Mouse (Mus musculus) yolk sac, embryonic 10.5 days (tissue): ENCODE data around the gene Kmo.

Experiments used
- DNase-seq: peaks from one replicate; pipeline ENCODE4 v3.0.0-alpha.2; 2017; ENCODE audit warnings: low spot score

Gene Kmo

GRCm38 (mm10) chr1:175619814-175620431 is at the start of gene Kmo:
Gene Kmo, plus strand, starts transcription at chr1:175620381.
- DNase-seq = no peak

- no peak for DNase-seq
These were observed 46.1 kb upstream of the Kmo start for GRCm38 (mm10) chr1:175574129-175574528.

- no peak for DNase-seq
These were observed 41.6 kb upstream of the Kmo start for GRCm38 (mm10) chr1:175578425-175579096.

GRCm38 (mm10) chr1:175579598-175580235 is 40.5 kb upstream of the Kmo start:
- DNase-seq = no peak

- DNase-seq = no peak
These were observed 39.8 kb upstream of the Kmo start for GRCm38 (mm10) chr1:175580346-175580745.

GRCm38 (mm10) chr1:175582799-175583198 is 37.4 kb upstream of the Kmo start:
- no peak for DNase-seq

- no peak for DNase-seq
These were observed 34.9 kb upstream of the Kmo start for GRCm38 (mm10) chr1:175585267-175585666.

- DNase-seq = no peak
These were observed 33.5 kb upstream of the Kmo start for GRCm38 (mm10) chr1:175586656-175587055.

GRCm38 (mm10) chr1:175592832-175593231 is 27.3 kb upstream of the Kmo start:
- DNase-seq = no peak

GRCm38 (mm10) chr1:175602231-175602630 is 17.9 kb upstream of the Kmo start:
- DNase-seq = peak; percentile 56

- DNase-seq = no peak
These were observed 16.8 kb upstream of the Kmo start for GRCm38 (mm10) chr1:175603390-175603789.

- DNase-seq = no peak
These were observed 12.9 kb upstream of the Kmo start for GRCm38 (mm10) chr1:175607308-175607707.

GRCm38 (mm10) chr1:175607838-175608585 is 12.2 kb upstream of the Kmo start:
- DNase-seq = peak; percentile 75

GRCm38 (mm10) chr1:175608708-175609107 is 11.5 kb upstream of the Kmo start:
- no peak for DNase-seq

GRCm38 (mm10) chr1:175614992-175615391 is 5.2 kb upstream of the Kmo start:
- DNase-seq = no peak

- DNase-seq = no peak
These were observed 3.5 kb downstream of the Kmo start for GRCm38 (mm10) chr1:175623656-175624055.

- peak; percentile 98 for DNase-seq
These were observed 5.2 kb downstream of the Kmo start, which contains the start of gene Fh1 for GRCm38 (mm10) chr1:175625257-175625879. Gene Fh1, minus strand, starts transcription at chr1:175625635.

GRCm38 (mm10) chr1:175625990-175626692 is 6.0 kb downstream of the Kmo start:
- DNase-seq = no peak

- no peak for DNase-seq
These were observed 9.1 kb downstream of the Kmo start for GRCm38 (mm10) chr1:175629248-175629647.

- DNase-seq = no peak
These were observed 10.2 kb downstream of the Kmo start for GRCm38 (mm10) chr1:175630345-175630744.

GRCm38 (mm10) chr1:175631080-175631479 is 10.9 kb downstream of the Kmo start:
- DNase-seq = no peak
